Comparison of ENCODE assay signal across 20 mouse cellular contexts in the genomic region with DNA sequence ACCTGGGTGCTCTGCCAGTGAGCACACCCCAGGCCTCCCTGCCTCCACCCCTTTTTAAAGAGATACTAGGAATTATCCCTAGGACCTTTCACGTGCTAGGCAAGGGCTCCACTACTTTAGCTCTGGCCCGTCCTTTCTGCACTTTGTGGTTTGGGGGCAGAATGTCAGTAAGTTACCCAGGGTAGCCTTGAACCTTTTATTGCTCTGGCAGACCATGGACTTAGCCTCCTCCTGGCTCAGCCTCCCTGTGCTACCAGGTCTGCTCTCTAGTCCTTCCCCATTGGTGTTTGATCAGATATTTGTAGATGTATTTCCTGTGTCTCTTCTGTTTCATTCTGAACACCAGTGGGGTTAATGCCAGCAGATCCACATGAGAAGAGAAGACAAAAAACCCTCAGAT. TPM values are rescaled to one million over a fixed set of nuclear protein-coding genes. Genes with fewer than 3 reads are reported as not detected.
DNase-seq lines count a peak whose midpoint lies in the region; ATAC-seq and TF ChIP-seq lines count a peak whose summit lies in the region.
"Had no signal": no experiment of that assay in that cellular context is flagged by ENCODE, and none has a peak within 500 bp of the region (broad histone marks: within the 10 kb centered on the region; RNA-seq: fewer than 3 reads in every experiment).

No protein-coding gene starts in this region.

- H3K27ac ChIP-seq in lung, embryonic 15.5 days: 0 out of 2 replicates have a peak overlapping the region, but pooled peaks have one; percentile 30
- H3K27ac ChIP-seq in forebrain, embryonic 14.5 days (ENCODE audit: low read depth, low read length): peak overlapping the region; percentile 82
- H3K27ac ChIP-seq in hindbrain, postnatal 0 days: peak overlapping the region; percentile 45; the same call in 1 of the 2 replicates
- H3K27ac ChIP-seq in liver, embryonic 16.5 days (ENCODE audit: low read length): peak overlapping the region; percentile 95
- H3K27ac ChIP-seq: embryonic facial prominence, embryonic 15.5 days; limb, embryonic 12.5 days had no signal

- no peaks in the 10 kb centered on the region for H3K27me3 ChIP-seq in lung, embryonic 15.5 days
- H3K27me3 ChIP-seq in forebrain, embryonic 14.5 days (replicated peaks; ENCODE audit: control insufficient read depth, insufficient read depth, low read length): no peaks in the 10 kb centered on the region
- H3K27me3 ChIP-seq in hindbrain, postnatal 0 days (ENCODE audit: insufficient read depth, low read length): no peaks in the 10 kb centered on the region
- no peaks in the 10 kb centered on the region for H3K27me3 ChIP-seq in liver, embryonic 16.5 days (ENCODE audit: control insufficient read depth, insufficient read depth, low read depth, low read length)
- H3K27me3 ChIP-seq: embryonic facial prominence, embryonic 15.5 days; limb, embryonic 12.5 days; megakaryocyte, embryonic 14.5 days had no signal

- no peak overlapping the region for H3K4me3 ChIP-seq in lung, embryonic 15.5 days
- no peak overlapping the region for H3K4me3 ChIP-seq in forebrain, embryonic 14.5 days (ENCODE audit: low read depth, low read length)
- no peak overlapping the region for H3K4me3 ChIP-seq in hindbrain, postnatal 0 days (ENCODE audit: low read length)
- no peak overlapping the region for H3K4me3 ChIP-seq in liver, embryonic 16.5 days (ENCODE audit: low read depth, low read length)
- H3K4me3 ChIP-seq: embryonic facial prominence, embryonic 15.5 days; limb, embryonic 12.5 days had no signal

- 0 out of 2 replicates have a peak, but pooled peaks cover 4% of the 10 kb centered on the region for H3K36me3 ChIP-seq in lung, embryonic 15.5 days
- H3K36me3 ChIP-seq in forebrain, embryonic 14.5 days (ENCODE audit: control insufficient read depth, insufficient read depth, low read length): 0 out of 2 replicates have a peak, but pooled peaks cover 21% of the 10 kb centered on the region
- H3K36me3 ChIP-seq in hindbrain, postnatal 0 days (ENCODE audit: insufficient read depth, low read length): 0 out of 2 replicates have a peak, but pooled peaks cover 6% of the 10 kb centered on the region
- no peaks in the 10 kb centered on the region for H3K36me3 ChIP-seq in liver, embryonic 16.5 days (ENCODE audit: control insufficient read depth, insufficient read depth)

- DNase-seq in lung, postnatal 10 days: no peak
- no peak for DNase-seq in forebrain, embryonic 14.5 days (ENCODE audit: low spot score)
- no peak for DNase-seq in hindbrain, postnatal 0 days (ENCODE audit: low spot score)
- no peak for DNase-seq in urinary bladder, adult 18-20 months (ENCODE audit: low spot score in 2 of 2)
- DNase-seq in thymus, postnatal 36 days: no peak
- DNase-seq in ovary, postnatal 14 days (ENCODE audit: low spot score): no peak
- DNase-seq: kidney, adult 18-20 months; kidney, postnatal 36 days; layer of hippocampus, adult 9-11 months; retina, postnatal 1 day; right cerebral cortex, postnatal 4 days; thymus, postnatal 25 days had no signal

- WGBS in lung, embryonic 15.5 days: 77% methylated on average over 2 of the region's 2 CpGs
- WGBS in forebrain, embryonic 14.5 days: 76% methylated on average over 2 of the region's 2 CpGs
- WGBS in hindbrain, postnatal 0 days: 84% methylated on average over 2 of the region's 2 CpGs
- 37% methylated on average over 2 of the region's 2 CpGs for WGBS in liver, embryonic 16.5 days (ENCODE audit: insufficient replicate concordance)

- no peaks in the 10 kb centered on the region for H3K9me3 ChIP-seq in lung, embryonic 15.5 days
- no peaks in the 10 kb centered on the region for H3K9me3 ChIP-seq in forebrain, embryonic 14.5 days (replicated peaks; ENCODE audit: control insufficient read depth, low read length)
- no peaks in the 10 kb centered on the region for H3K9me3 ChIP-seq in hindbrain, postnatal 0 days (ENCODE audit: low read length)
- no peaks in the 10 kb centered on the region for H3K9me3 ChIP-seq in liver, embryonic 16.5 days (replicated peaks; ENCODE audit: control insufficient read depth, low read length)
- H3K9me3 ChIP-seq: embryonic facial prominence, embryonic 15.5 days; G1E; limb, embryonic 12.5 days; megakaryocyte, embryonic 14.5 days had no signal

- no peak overlapping the region for H3K9ac ChIP-seq in lung, embryonic 15.5 days
- H3K9ac ChIP-seq in forebrain, embryonic 14.5 days (ENCODE audit: low read length): no peak overlapping the region
- no peak overlapping the region for H3K9ac ChIP-seq in hindbrain, postnatal 0 days (replicated peaks; ENCODE audit: low read length)
- H3K9ac ChIP-seq in liver, embryonic 16.5 days (ENCODE audit: low read depth, low read length): 0 out of 2 replicates have a peak overlapping the region, but pooled peaks have one; percentile 2
- H3K9ac ChIP-seq: embryonic facial prominence, embryonic 15.5 days; limb, embryonic 12.5 days had no signal

- peaks cover 89% of the 10 kb centered on the region for H3K4me1 ChIP-seq in lung, embryonic 15.5 days
- H3K4me1 ChIP-seq in forebrain, embryonic 14.5 days (ENCODE audit: control insufficient read depth, insufficient read depth, low read length): peaks cover 47% of the 10 kb centered on the region
- peaks cover 59% of the 10 kb centered on the region for H3K4me1 ChIP-seq in hindbrain, postnatal 0 days (ENCODE audit: insufficient read depth, low read length)
- peaks cover 77% of the 10 kb centered on the region for H3K4me1 ChIP-seq in liver, embryonic 16.5 days (ENCODE audit: control insufficient read depth, low read depth, low read length)

- H3K4me2 ChIP-seq in lung, embryonic 15.5 days: no peak overlapping the region
- H3K4me2 ChIP-seq in forebrain, embryonic 14.5 days (ENCODE audit: low read length): peak overlapping the region; percentile 24; the same call in 1 of the 2 replicates
- H3K4me2 ChIP-seq in hindbrain, postnatal 0 days (ENCODE audit: low read depth, low read length): no peak overlapping the region
- peak overlapping the region; percentile 12; the same call in 1 of the 2 replicates for H3K4me2 ChIP-seq in liver, embryonic 16.5 days (ENCODE audit: low read depth, low read length)
- H3K4me2 ChIP-seq: embryonic facial prominence, embryonic 15.5 days; limb, embryonic 12.5 days had no signal

- ATAC-seq in lung, embryonic 15.5 days (ENCODE audit: borderline replicate concordance, extremely low read depth, low FRiP score, low TSS enrichment): no peak
- no peak for ATAC-seq in forebrain, embryonic 14.5 days
- no peak for ATAC-seq in hindbrain, postnatal 0 days
- ATAC-seq in liver, embryonic 16.5 days (ENCODE audit: low read depth): no peak
- ATAC-seq: CD4-positive, CD25-positive, alpha-beta regulatory T cell, adult 4 months; lung, postnatal 0 days had no signal

- TF ChIP-seq CTCF in hindbrain, postnatal 0 days (IDR thresholded peaks at IDR 0.05; ENCODE audit: low read depth): no peak

RNA-seq across cellular contexts. Expression of gene Tnk2, which starts 20.5 kb away (rescaled TPM):
- 17.2 and 17.6 TPM in 2 replicates for polyA plus RNA-seq in lung, embryonic 15.5 days (2015; fragmentation: Nextera tagmentation; extraction: Ambion mirVana)
- 11.2 and 13.1 TPM in 2 replicates for polyA plus RNA-seq in forebrain, embryonic 14.5 days (2014; fragmentation: Nextera tagmentation; extraction: Ambion mirVana)
- total RNA-seq in hindbrain, postnatal 0 days (2014; rRNA removed): 78.2 and 90.5 TPM in 2 replicates
- 18.6 and 19.2 TPM in 2 replicates for polyA plus RNA-seq in hindbrain, postnatal 0 days (2015; fragmentation: Nextera tagmentation; extraction: Ambion mirVana)
- polyA plus RNA-seq in liver, embryonic 16.5 days (2015; fragmentation: Nextera tagmentation; extraction: Ambion mirVana): 2.7 and 2.8 TPM in 2 replicates

RNA-seq across cellular contexts. Expression of gene Tfrc, which starts 55.5 kb away (rescaled TPM):
- polyA plus RNA-seq in lung, embryonic 15.5 days (2015; fragmentation: Nextera tagmentation; extraction: Ambion mirVana): 50.5 and 53.8 TPM in 2 replicates
- polyA plus RNA-seq in forebrain, embryonic 14.5 days (2014; fragmentation: Nextera tagmentation; extraction: Ambion mirVana): 43.9 and 56.0 TPM in 2 replicates
- total RNA-seq in hindbrain, postnatal 0 days (2014; rRNA removed): 51.9 and 56.3 TPM in 2 replicates
- 38.3 and 40.0 TPM in 2 replicates for polyA plus RNA-seq in hindbrain, postnatal 0 days (2015; fragmentation: Nextera tagmentation; extraction: Ambion mirVana)
- 317 and 331 TPM in 2 replicates for polyA plus RNA-seq in liver, embryonic 16.5 days (2015; fragmentation: Nextera tagmentation; extraction: Ambion mirVana)

Comparison
In these comparisons a context has a peak if more than half of its experiments do, and no peak if none do; other contexts are left out.
1. H3K27ac ChIP-seq: peak in every context shown above with its lines; median percentile 95 in liver, embryonic 16.5 days; 82 in forebrain, embryonic 14.5 days; 45 in hindbrain, postnatal 0 days; 30 in lung, embryonic 15.5 days.
2. H3K4me2 ChIP-seq: peak in forebrain, embryonic 14.5 days (single experiment) and liver, embryonic 16.5 days (single experiment); none in lung, embryonic 15.5 days (single experiment) and hindbrain, postnatal 0 days (single experiment).